Mouse (Mus musculus): ENCODE measurements around the gene Gm10282.

GRCm38 (mm10) chr8:72305210-72305905, at the start of gene Gm10282:
- no peak for TF ChIP-seq UBTF (IDR thresholded peaks at IDR 0.05; ENCODE audit: borderline replicate concordance, insufficient read depth, low read depth, low read length)
- no peak for TF ChIP-seq EP300 (IDR thresholded peaks at IDR 0.05; ENCODE audit: low read depth in 1 of 2, low read length in 2 of 2)
- no peak for TF ChIP-seq ZNF384 (IDR thresholded peaks at IDR 0.05; ENCODE audit: low read depth, low read length)
- no peak for TF ChIP-seq HCFC1 (IDR thresholded peaks at IDR 0.05; ENCODE audit: low read depth, low read length)
- no peak for TF ChIP-seq KAT2A (conservative IDR thresholded peaks at IDR 0.05; ENCODE audit: low read depth, low read length)
- no peak for TF ChIP-seq POLR2A (IDR thresholded peaks at IDR 0.05; ENCODE audit: control insufficient read depth in 1 of 2, insufficient read depth in 1 of 2, low read depth in 1 of 2, low read length in 2 of 2, poor library complexity in 1 of 2)
- no peak for TF ChIP-seq CTCF (IDR thresholded peaks at IDR 0.05 in 2 of 3, conservative IDR thresholded peaks at IDR 0.05 in 1 of 3; ENCODE audit: control insufficient read depth in 1 of 3, insufficient read depth in 1 of 3, low read depth in 2 of 3, low read length in 3 of 3, poor library complexity in 1 of 3, severe bottlenecking in 1 of 3)
- TF ChIP-seq GATA1 (IDR thresholded peaks at IDR 0.05; ENCODE audit: low read depth, low read length): no peak
- TF ChIP-seq BHLHE40 (IDR thresholded peaks at IDR 0.05; ENCODE audit: borderline replicate concordance, low read depth, low read length): no peak
- no peak for TF ChIP-seq TAL1 (IDR thresholded peaks at IDR 0.05; ENCODE audit: low read length)
- no peak for TF ChIP-seq MAFK (IDR thresholded peaks at IDR 0.05; ENCODE audit: borderline replicate concordance, low read depth, low read length)
- no peak for TF ChIP-seq USF1 (IDR thresholded peaks at IDR 0.05; ENCODE audit: low read depth, low read length)
- TF ChIP-seq POLR2AphosphoS2 (IDR thresholded peaks at IDR 0.05; ENCODE audit: low read length): no peak
